ENCODE assay signal across 8 mouse cellular contexts in genomic region chr11:119603527-119603905, GRCm38 (mm10). TPM values are rescaled to one million over a fixed set of nuclear protein-coding genes. Genes with fewer than 3 reads are reported as not detected.
A peak's percentile ranks its signal among the peaks of the same experiment; 100 is the strongest.
DNase-seq lines count a peak whose midpoint lies in the region; ATAC-seq lines count a peak whose summit lies in the region.

No protein-coding gene starts in this region.

- H3K27ac ChIP-seq in hindbrain, embryonic 11.5 days (ENCODE audit: low read depth, low read length) = peak overlapping the region; percentile 82
- no peak overlapping the region for H3K27ac ChIP-seq in macrophage

- no peaks in the 10 kb centered on the region for H3K27me3 ChIP-seq in hindbrain, embryonic 11.5 days (ENCODE audit: control insufficient read depth, insufficient read depth, low read length)

- H3K4me1 ChIP-seq in hindbrain, embryonic 11.5 days (replicated peaks; ENCODE audit: control insufficient read depth, insufficient read depth, low read length) = no peaks in the 10 kb centered on the region; the same call in none of the 2 replicates

- peak overlapping the region; percentile 84 for H3K4me2 ChIP-seq in hindbrain, embryonic 11.5 days (replicated peaks; ENCODE audit: low read depth, low read length)

- H3K4me3 ChIP-seq in hindbrain, embryonic 11.5 days (ENCODE audit: low read depth, low read length) = peak overlapping the region; percentile 99
- peak overlapping the region; percentile 50 for H3K4me3 ChIP-seq in macrophage (ENCODE audit: inconsistent target)

- peak overlapping the region; percentile 86 for H3K9ac ChIP-seq in hindbrain, embryonic 11.5 days (ENCODE audit: low read depth, low read length)

- DNase-seq in cerebellum, adult 9-10 months = peak; percentile 54
- no peak for DNase-seq in cerebellum, adult 9-11 months
- DNase-seq in retina, embryonic 14.5 days (ENCODE audit: low spot score) = peak; percentile 21
- DNase-seq in retina, postnatal 1 day = no peak
- DNase-seq in hindbrain, embryonic 11.5 days (ENCODE audit: low spot score) = peak; percentile 46
- DNase-seq in ovary, postnatal 36 days (ENCODE audit: low spot score) = no peak
- DNase-seq in ovary, adult 18-20 months (ENCODE audit: low spot score) = no peak

- no peaks in the 10 kb centered on the region for H3K9me3 ChIP-seq in hindbrain, embryonic 11.5 days (ENCODE audit: control insufficient read depth, low read length)

- no peak for ATAC-seq in hindbrain, embryonic 11.5 days (ENCODE audit: low FRiP score)

- WGBS in hindbrain, embryonic 11.5 days = under 1% methylated on average over 30 of the region's 30 CpGs
- WGBS in macrophage (ENCODE audit: missing documents) = 4% methylated on average over 13 of the region's 30 CpGs

- H3K79me2 ChIP-seq in macrophage (ENCODE audit: inconsistent target) = peaks cover 51% of the 10 kb centered on the region

- H3K36me3 ChIP-seq in hindbrain, embryonic 11.5 days (ENCODE audit: control insufficient read depth, insufficient read depth, low read length) = no peaks in the 10 kb centered on the region
- H3K36me3 ChIP-seq in macrophage (ENCODE audit: inconsistent target) = no peaks in the 10 kb centered on the region; the same call in 1 of the 2 replicates

RNA-seq across cellular contexts. Expression of gene Rptor, which starts 0.8 kb away (rescaled TPM):
- 10.4 and 12.4 TPM in 2 replicates for polyA plus RNA-seq in hindbrain, embryonic 11.5 days (2014; fragmentation: Nextera tagmentation; extraction: Ambion mirVana)
- total RNA-seq in macrophage (2018; cell fraction: chromatin; rRNA removed) = 100 to 1,000 TPM; 133 to 246 (median 165) TPM
- total RNA-seq in macrophage (2018; cell fraction: cytosol; rRNA removed) = 10 to 100 TPM; 18.7 to 36.7 (median 26.5) TPM
- 100 to 1,000 TPM in 7 of 26 experiments, 10 to 100 TPM in 19; 49.3 to 156 (median 78.6) TPM for total RNA-seq in macrophage (2018; cell fraction: nucleus; rRNA removed)
- 17.7 to 33.8 TPM (median 18.6 TPM) in 3 replicates for polyA plus RNA-seq in macrophage (2018)

RNA-seq across cellular contexts. Expression of gene Nptx1, which starts 56.0 kb away (rescaled TPM):
- polyA plus RNA-seq in hindbrain, embryonic 11.5 days (2014; fragmentation: Nextera tagmentation; extraction: Ambion mirVana) = 8.7 and 11.2 TPM in 2 replicates
- 1 to 10 TPM in 2 of 26 experiments, under 1 TPM in 10, not detected in 14; 0.13 to 2.5 (median 0.26) TPM for total RNA-seq in macrophage (2018; cell fraction: chromatin; rRNA removed)
- 1 to 10 TPM in 4 of 26 experiments, under 1 TPM in 12, not detected in 10; 0.03 to 1.3 (median 0.53) TPM for total RNA-seq in macrophage (2018; cell fraction: cytosol; rRNA removed)
- 10 to 100 TPM in 1 of 26 experiments, under 1 TPM in 11, not detected in 14; 0.15 to 13.6 (median 0.48) TPM for total RNA-seq in macrophage (2018; cell fraction: nucleus; rRNA removed)
- polyA plus RNA-seq in macrophage (2018) = 0.11 to 6.8 TPM (median 0.20 TPM) in 3 replicates

Comparison
In these comparisons a context has a peak if more than half of its experiments do, and no peak if none do; other contexts are left out.
1. DNase-seq: peak in cerebellum, adult 9-10 months (single experiment), retina, embryonic 14.5 days (single experiment) and hindbrain, embryonic 11.5 days (single experiment); none in cerebellum, adult 9-11 months (single experiment), retina, postnatal 1 day (single experiment), ovary, postnatal 36 days (single experiment) and ovary, adult 18-20 months (single experiment).